Mouse (Mus musculus): ENCODE results near the gene Plod1. TPM values are rescaled to one million over a fixed set of nuclear protein-coding genes. Genes with fewer than 3 reads are reported as not detected.

The Plod1 gene
- polyA plus RNA-seq (2016; fragmentation: Nextera tagmentation; extraction: Ambion mirVana) = 40.8 and 44.9 TPM in 2 replicates

DNA sequence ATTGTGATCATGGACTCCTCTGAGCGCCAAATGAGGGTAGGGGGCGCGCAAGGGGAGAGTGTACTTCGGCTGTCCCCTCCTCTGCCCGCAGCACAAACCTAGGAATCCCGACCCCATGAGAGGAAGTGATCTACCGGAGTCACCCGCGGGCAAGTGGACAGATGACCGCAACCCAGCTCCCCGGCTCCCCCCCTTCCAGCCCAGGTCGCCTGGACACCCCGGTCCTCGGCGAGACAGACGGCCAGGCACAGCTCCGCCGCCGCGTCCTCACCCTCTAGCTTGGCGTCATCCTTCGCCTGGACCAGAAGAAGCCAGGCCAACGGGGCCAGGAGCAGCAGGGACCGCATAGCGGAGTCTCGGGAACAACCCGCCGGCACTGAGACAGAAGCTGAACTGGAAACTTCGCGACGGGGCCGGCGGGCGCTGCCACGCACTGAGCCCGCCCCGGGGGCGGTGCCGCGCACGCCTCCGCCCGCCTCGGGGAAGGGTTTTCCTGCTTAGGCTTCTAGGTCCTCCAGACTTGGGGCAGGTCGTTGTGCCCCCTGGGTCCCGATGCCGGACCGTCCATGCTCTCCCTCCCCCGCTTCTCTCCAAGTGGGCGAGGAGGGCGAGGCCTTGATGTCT lies at the start of gene Plod1:
Plod1 (minus strand) TSS at position 437 of the 624 bp plus-strand sequence.
- DNase-seq (ENCODE audit: low spot score) = peak; percentile 89
- Histone ChIP-seq H3K9me3 (no peaks in the 10 kb centered on the region), H3K27ac (peak within 1 kb of the TSS; percentile 91), H3K36me3 (peaks cover 7% of the 10 kb centered on the region; the same call in 1 of the 2 replicates), H3K4me3 (peak within 1 kb of the TSS; percentile 82), H3K27me3 (ENCODE audit: insufficient read depth, poor library complexity, severe bottlenecking) (0 out of 2 replicates have a peak, but pooled peaks cover 4% of the 10 kb centered on the region), H3K4me1 (peaks cover 48% of the 10 kb centered on the region)
- WGBS = under 1% methylated on average over 49 of the region's 51 CpGs

DNA sequence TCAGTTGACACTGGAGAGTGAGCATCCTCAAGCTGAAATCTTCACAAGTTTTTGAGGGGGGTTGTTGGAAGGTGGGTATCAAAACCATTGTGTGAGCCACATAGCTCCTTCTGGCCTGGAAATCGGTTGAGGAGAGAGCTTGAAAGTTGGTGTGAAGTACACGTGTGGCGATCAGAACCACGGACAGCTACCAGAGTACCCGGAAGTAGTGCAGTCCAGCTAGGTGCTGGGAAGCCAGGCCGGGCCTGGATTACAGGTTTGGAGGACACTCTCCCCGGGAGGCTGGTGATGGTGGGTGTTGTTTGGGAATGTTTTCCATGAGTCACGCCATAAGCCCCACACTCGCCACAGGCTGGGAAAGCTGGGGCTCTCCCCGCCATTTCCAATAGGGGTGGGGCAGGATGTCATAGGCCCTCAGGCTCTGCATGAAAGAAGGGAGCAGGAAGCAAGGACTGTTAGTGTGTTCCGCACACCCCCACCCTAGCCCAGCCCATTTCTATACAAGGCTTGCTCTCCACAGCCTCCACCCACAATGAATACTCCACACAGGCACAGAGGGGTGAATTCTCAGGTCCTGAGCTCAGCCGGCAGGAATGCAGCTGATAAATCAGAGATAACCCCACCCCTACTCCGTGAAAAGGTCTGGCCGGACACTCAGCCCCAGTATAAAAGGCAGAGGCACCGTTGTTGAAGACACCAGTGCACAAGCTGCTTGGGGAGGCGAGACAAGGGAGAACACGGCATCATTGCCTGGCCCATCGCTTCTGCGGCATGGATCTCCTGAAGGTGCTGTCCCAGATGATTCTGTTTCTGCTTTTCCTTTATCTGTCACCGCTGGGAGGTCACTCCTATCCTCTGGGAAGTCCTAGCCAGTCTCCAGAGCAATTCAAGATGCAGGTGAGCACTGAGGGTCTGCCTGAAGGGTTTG lies 48.9 kb upstream of the Plod1 start, which contains the start of gene Nppb:
Nppb (plus strand) TSS at position 584 of the 928 bp plus-strand sequence.
- Histone ChIP-seq H3K27me3 (ENCODE audit: insufficient read depth, poor library complexity, severe bottlenecking) (peaks cover 6% of the 10 kb centered on the region; the same call in 1 of the 2 replicates), H3K4me1 (peaks cover 21% of the 10 kb centered on the region), H3K36me3 (no peaks in the 10 kb centered on the region), H3K4me3 (peak within 1 kb of the TSS; percentile 56), H3K27ac (peak within 1 kb of the TSS; percentile 82), H3K9me3 (no peaks in the 10 kb centered on the region)
- 21% methylated on average over 20 of the region's 20 CpGs for WGBS
- DNase-seq (ENCODE audit: low spot score) = peak; percentile 90

DNA sequence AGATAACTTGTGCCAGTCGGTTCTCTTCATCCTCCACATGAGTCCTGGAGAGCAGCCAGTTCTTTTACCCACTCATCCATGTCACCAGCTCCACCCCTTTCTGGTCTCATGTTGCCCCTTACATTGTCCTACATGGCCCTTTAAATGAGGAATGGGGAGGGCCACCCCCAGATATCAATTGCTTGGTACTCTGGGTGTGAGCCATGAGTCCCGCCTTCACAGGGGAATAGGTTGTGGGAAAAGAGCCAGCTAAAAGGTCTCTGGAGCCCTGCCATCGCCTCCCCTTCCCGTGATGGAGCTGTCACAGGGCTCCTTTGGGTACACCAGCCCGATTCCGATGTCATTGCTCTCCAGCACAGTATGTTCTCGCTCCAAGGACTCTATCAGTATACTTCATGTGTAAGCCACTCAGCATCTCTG lies 42.9 kb upstream of the Plod1 start:
- H3K4me3 ChIP-seq = no peak overlapping the region
- peaks cover 13% of the 10 kb centered on the region; the same call in 1 of the 2 replicates for H3K27me3 ChIP-seq (ENCODE audit: insufficient read depth, poor library complexity, severe bottlenecking)
- DNase-seq (ENCODE audit: low spot score) = no peak
- no peaks in the 10 kb centered on the region for H3K36me3 ChIP-seq
- H3K9me3 ChIP-seq = no peaks in the 10 kb centered on the region
- 77% methylated on average over 7 of the region's 7 CpGs for WGBS
- H3K4me1 ChIP-seq = no peaks in the 10 kb centered on the region
- no peak overlapping the region for H3K27ac ChIP-seq

- H3K4me3 ChIP-seq = no peak overlapping the region
- WGBS = 83% methylated on average over 6 of the region's 6 CpGs
- no peaks in the 10 kb centered on the region for H3K4me1 ChIP-seq
- H3K36me3 ChIP-seq = no peaks in the 10 kb centered on the region
- H3K27me3 ChIP-seq (ENCODE audit: insufficient read depth, poor library complexity, severe bottlenecking) = peaks cover 13% of the 10 kb centered on the region; the same call in 1 of the 2 replicates
- no peak for DNase-seq (ENCODE audit: low spot score)
- H3K27ac ChIP-seq = no peak overlapping the region
- no peaks in the 10 kb centered on the region for H3K9me3 ChIP-seq
These were observed 41.8 kb upstream of the Plod1 start for GRCm38 (mm10) chr4:147978391-147978790.

- 76% methylated on average over 4 of the region's 4 CpGs for WGBS
- H3K27me3 ChIP-seq (ENCODE audit: insufficient read depth, poor library complexity, severe bottlenecking) = peaks cover 10% of the 10 kb centered on the region; the same call in 1 of the 2 replicates
- H3K4me3 ChIP-seq = no peak overlapping the region
- H3K27ac ChIP-seq = no peak overlapping the region
- H3K9me3 ChIP-seq = no peaks in the 10 kb centered on the region
- no peaks in the 10 kb centered on the region for H3K36me3 ChIP-seq
- no peaks in the 10 kb centered on the region for H3K4me1 ChIP-seq
- DNase-seq (ENCODE audit: low spot score) = no peak
These were observed 41.2 kb upstream of the Plod1 start for GRCm38 (mm10) chr4:147977726-147978125.

DNA sequence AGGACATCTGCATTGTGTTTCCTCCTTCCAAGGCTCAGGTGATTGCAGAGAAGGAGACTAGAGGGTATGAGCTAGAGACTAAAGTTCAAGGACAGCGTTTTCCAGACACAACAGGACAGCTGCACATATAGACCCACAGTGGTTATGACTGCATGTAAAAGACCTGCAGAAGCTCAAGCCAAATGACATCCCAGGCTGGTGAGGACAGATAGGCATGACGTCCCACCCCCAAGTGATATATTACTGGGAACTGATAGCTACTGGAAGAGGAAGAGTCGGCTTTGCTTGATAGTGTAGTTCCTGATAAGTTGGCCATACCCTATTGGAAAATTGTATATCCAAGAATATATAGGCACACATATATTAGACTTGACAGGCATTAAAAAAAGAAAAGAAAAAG lies 39.7 kb upstream of the Plod1 start:
- Histone ChIP-seq H3K27me3 (ENCODE audit: insufficient read depth, poor library complexity, severe bottlenecking) (peaks cover 12% of the 10 kb centered on the region), H3K4me3 (no peak overlapping the region), H3K36me3 (no peaks in the 10 kb centered on the region), H3K9me3 (no peaks in the 10 kb centered on the region), H3K27ac (no peak overlapping the region), H3K4me1 (no peaks in the 10 kb centered on the region)
- 44% methylated on average over 3 of the region's 3 CpGs for WGBS
- no peak for DNase-seq (ENCODE audit: low spot score)

DNA sequence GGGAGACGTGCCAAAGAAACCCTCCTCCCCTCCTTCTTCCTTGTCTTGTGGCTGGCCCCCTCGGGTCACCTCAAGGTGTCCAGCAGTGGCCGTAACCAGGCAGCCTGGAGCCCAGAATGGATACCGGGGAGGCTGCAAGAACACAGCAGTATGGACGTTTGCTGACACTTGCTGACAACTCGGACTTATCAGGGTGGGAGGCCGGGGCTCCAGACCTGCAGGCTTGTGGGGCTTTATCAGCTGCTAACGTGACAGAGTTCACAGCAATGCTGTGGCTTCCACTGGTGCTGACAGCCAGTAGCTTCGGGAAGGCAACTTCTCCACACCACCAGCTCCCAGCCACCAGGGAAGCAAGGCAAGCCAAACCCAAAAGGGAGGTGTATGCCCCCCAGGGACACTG lies 32.8 kb upstream of the Plod1 start:
- H3K4me3 ChIP-seq = peak overlapping the region; percentile 41
- H3K36me3 ChIP-seq = no peaks in the 10 kb centered on the region
- DNase-seq (ENCODE audit: low spot score) = peak; percentile 94
- H3K27me3 ChIP-seq (ENCODE audit: insufficient read depth, poor library complexity, severe bottlenecking) = peaks cover 12% of the 10 kb centered on the region
- H3K27ac ChIP-seq = peak overlapping the region; percentile 80
- 6% methylated on average over 9 of the region's 9 CpGs for WGBS
- H3K4me1 ChIP-seq = peaks cover 33% of the 10 kb centered on the region
- no peaks in the 10 kb centered on the region for H3K9me3 ChIP-seq

- peaks cover 14% of the 10 kb centered on the region for H3K27me3 ChIP-seq (ENCODE audit: insufficient read depth, poor library complexity, severe bottlenecking)
- H3K27ac ChIP-seq = peak overlapping the region; percentile 80
- WGBS = 41% methylated on average over 2 of the region's 2 CpGs
- H3K4me1 ChIP-seq = peaks cover 38% of the 10 kb centered on the region
- H3K4me3 ChIP-seq = peak overlapping the region; percentile 41; the same call in 1 of the 2 replicates
- H3K9me3 ChIP-seq = no peaks in the 10 kb centered on the region
- DNase-seq (ENCODE audit: low spot score) = no peak
- H3K36me3 ChIP-seq = no peaks in the 10 kb centered on the region
These were observed 32.2 kb upstream of the Plod1 start for GRCm38 (mm10) chr4:147968816-147969215.

GRCm38 (mm10) chr4:147965712-147966111 lies 29.1 kb upstream of the Plod1 start:
- H3K9me3 ChIP-seq = no peaks in the 10 kb centered on the region
- H3K27me3 ChIP-seq (ENCODE audit: insufficient read depth, poor library complexity, severe bottlenecking) = 0 out of 2 replicates have a peak, but pooled peaks cover 11% of the 10 kb centered on the region
- DNase-seq (ENCODE audit: low spot score) = peak; percentile 92
- peak overlapping the region; percentile 65 for H3K27ac ChIP-seq
- no peaks in the 10 kb centered on the region for H3K36me3 ChIP-seq
- peak overlapping the region; percentile 22; the same call in 1 of the 2 replicates for H3K4me3 ChIP-seq
- 43% methylated on average over 7 of the region's 7 CpGs for WGBS
- H3K4me1 ChIP-seq = peaks cover 55% of the 10 kb centered on the region

- Histone ChIP-seq H3K27me3 (ENCODE audit: insufficient read depth, poor library complexity, severe bottlenecking) (0 out of 2 replicates have a peak, but pooled peaks cover 11% of the 10 kb centered on the region), H3K27ac (peak overlapping the region; percentile 79), H3K4me3 (peak overlapping the region; percentile 12; the same call in 1 of the 2 replicates), H3K36me3 (no peaks in the 10 kb centered on the region), H3K4me1 (peaks cover 48% of the 10 kb centered on the region), H3K9me3 (no peaks in the 10 kb centered on the region)
- DNase-seq (ENCODE audit: low spot score) = no peak
- 51% methylated on average over 15 of the region's 15 CpGs for WGBS
These were observed 27.1 kb upstream of the Plod1 start for GRCm38 (mm10) chr4:147963623-147964022.

- H3K4me1 ChIP-seq = peaks cover 48% of the 10 kb centered on the region
- peak; percentile 85 for DNase-seq (ENCODE audit: low spot score)
- peak overlapping the region; percentile 79 for H3K27ac ChIP-seq
- no peak overlapping the region for H3K4me3 ChIP-seq
- 0 out of 2 replicates have a peak, but pooled peaks cover 11% of the 10 kb centered on the region for H3K27me3 ChIP-seq (ENCODE audit: insufficient read depth, poor library complexity, severe bottlenecking)
- no peaks in the 10 kb centered on the region for H3K36me3 ChIP-seq
- 57% methylated on average over 6 of the region's 6 CpGs for WGBS
- no peaks in the 10 kb centered on the region for H3K9me3 ChIP-seq
These were observed 26.2 kb upstream of the Plod1 start for GRCm38 (mm10) chr4:147962781-147963180.

DNA sequence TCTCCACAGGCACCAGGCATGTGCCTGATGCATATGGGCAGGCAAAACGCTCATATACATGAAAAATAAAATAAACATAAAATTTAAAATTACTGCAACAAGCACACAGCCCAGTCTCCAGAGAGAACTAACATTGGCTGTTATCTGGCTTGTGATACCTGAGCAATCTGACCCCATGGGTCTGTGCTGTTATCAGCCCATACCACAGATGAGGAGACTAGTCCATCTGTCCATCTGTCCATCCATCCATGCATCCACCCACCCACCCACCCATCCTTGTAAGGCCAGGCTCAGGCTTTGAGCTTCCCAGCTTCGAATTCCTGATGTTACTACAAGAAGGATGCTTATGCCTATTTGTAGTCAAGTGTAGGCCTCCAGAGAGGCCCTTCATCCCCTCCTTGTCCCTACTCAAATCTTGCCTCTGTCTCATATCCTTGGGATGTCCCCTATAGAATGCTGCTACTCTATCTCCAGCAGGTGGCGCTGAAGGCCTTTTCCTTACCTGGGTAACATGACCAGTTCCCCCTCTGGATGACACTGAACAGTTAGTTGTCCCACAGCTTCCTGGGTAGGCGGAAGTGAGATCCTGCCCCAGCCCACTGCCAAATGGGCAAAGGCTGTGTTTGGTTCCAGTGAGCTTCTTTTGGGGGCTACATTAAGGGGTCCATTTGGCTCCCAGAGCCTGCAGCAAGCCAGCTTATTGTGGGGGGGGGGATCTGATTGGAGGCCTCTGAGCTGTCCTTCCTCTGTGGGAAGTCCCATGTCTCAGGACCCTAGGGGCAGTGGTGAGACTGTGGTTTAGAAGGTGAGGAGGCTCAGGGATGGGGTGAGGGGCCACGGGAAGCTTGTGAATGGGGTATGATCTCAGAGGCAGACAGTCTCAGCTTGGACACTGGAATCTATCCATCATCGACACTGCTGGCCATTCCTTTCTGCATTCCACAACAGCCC lies 23.6 kb upstream of the Plod1 start:
- 23% methylated on average over 6 of the region's 6 CpGs for WGBS
- Histone ChIP-seq H3K36me3 (no peaks in the 10 kb centered on the region), H3K9me3 (no peaks in the 10 kb centered on the region), H3K27me3 (ENCODE audit: insufficient read depth, poor library complexity, severe bottlenecking) (0 out of 2 replicates have a peak, but pooled peaks cover 4% of the 10 kb centered on the region), H3K27ac (no peak overlapping the region; the same call in 1 of the 2 replicates), H3K4me3 (no peak overlapping the region), H3K4me1 (peaks cover 29% of the 10 kb centered on the region)
- peak; percentile 91 for DNase-seq (ENCODE audit: low spot score)

Measured in heart, embryonic 10.5 days (tissue).